Mouse (Mus musculus) right cerebral cortex, postnatal 14 days (tissue): Measurements from ENCODE around the gene Camkk1.
A peak's percentile ranks its signal among the peaks of the same experiment; 100 is the strongest.

ENCODE experiments used
- DNase-seq: peaks from one replicate; pipeline ENCODE4 v3.0.0; 2022

The Camkk1 gene

GRCm38 (mm10) chr11:73015391-73016102, 3.3 kb upstream of the Camkk1 start:
- no peak for DNase-seq

- DNase-seq, result no peak
These were observed 2.7 kb upstream of the Camkk1 start for GRCm38 (mm10) chr11:73016103-73016420.

GRCm38 (mm10) chr11:73019147-73019795, 463 bp downstream of the Camkk1 start:
- peak; percentile 79 for DNase-seq

- DNase-seq, result no peak
These were observed 2.4 kb downstream of the Camkk1 start for GRCm38 (mm10) chr11:73020953-73021800.

- peak; percentile 61 for DNase-seq
These were observed 4.3 kb downstream of the Camkk1 start for GRCm38 (mm10) chr11:73023099-73023498.

GRCm38 (mm10) chr11:73023827-73024226, 5.0 kb downstream of the Camkk1 start:
- no peak for DNase-seq

- no peak for DNase-seq
These were observed 5.6 kb downstream of the Camkk1 start for GRCm38 (mm10) chr11:73024236-73024904.

- no peak for DNase-seq
These were observed 8.2 kb downstream of the Camkk1 start for GRCm38 (mm10) chr11:73026961-73027360.

GRCm38 (mm10) chr11:73030821-73031498, 12.2 kb downstream of the Camkk1 start:
- DNase-seq, result peak; percentile 82

GRCm38 (mm10) chr11:73031536-73031935, 12.7 kb downstream of the Camkk1 start:
- DNase-seq, result no peak

- DNase-seq, result no peak
These were observed 17.3 kb downstream of the Camkk1 start for GRCm38 (mm10) chr11:73036077-73036476.

- DNase-seq, result no peak
These were observed 18.1 kb downstream of the Camkk1 start for GRCm38 (mm10) chr11:73036889-73037288.

GRCm38 (mm10) chr11:73037691-73038090, 18.9 kb downstream of the Camkk1 start:
- DNase-seq, result no peak

GRCm38 (mm10) chr11:73039102-73039799, 20.4 kb downstream of the Camkk1 start:
- peak; percentile 78 for DNase-seq

- no peak for DNase-seq
These were observed 25.5 kb downstream of the Camkk1 start for GRCm38 (mm10) chr11:73044229-73044755.

GRCm38 (mm10) chr11:73044789-73045188, 26.0 kb downstream of the Camkk1 start:
- no peak for DNase-seq

GRCm38 (mm10) chr11:73047542-73047996, 28.8 kb downstream of the Camkk1 start, which contains the start of gene Ncbp3:
Gene Ncbp3, plus strand, starts transcription at chr11:73047783.
- peak; percentile 94 for DNase-seq

- DNase-seq, result no peak
These were observed 29.4 kb downstream of the Camkk1 start for GRCm38 (mm10) chr11:73048030-73048876.

- peak; percentile 84 for DNase-seq
These were observed 30.5 kb downstream of the Camkk1 start for GRCm38 (mm10) chr11:73049335-73049734.

GRCm38 (mm10) chr11:73052795-73053194, 34.0 kb downstream of the Camkk1 start:
- DNase-seq, result no peak
